ENCODE assay signal across 11 mouse cellular contexts in the genomic region with DNA sequence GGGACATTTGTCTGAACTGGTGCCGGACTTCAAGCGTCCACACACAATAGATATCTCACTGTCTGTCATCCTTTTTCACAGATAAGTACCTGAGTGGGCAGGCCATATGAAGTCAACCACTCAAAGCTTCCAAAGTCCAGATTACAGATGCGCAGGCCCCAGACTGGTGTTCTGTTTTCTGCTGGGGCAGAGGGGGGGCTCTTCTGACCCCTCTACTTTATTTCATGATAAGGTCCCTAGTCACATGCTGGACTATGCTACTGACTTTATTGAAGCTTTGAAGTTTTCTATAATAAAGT. TPM values are rescaled to one million over a fixed set of nuclear protein-coding genes. Genes with fewer than 3 reads are reported as not detected.
DNase-seq lines count a peak whose midpoint lies in the region; ATAC-seq and TF ChIP-seq lines count a peak whose summit lies in the region.
"Had no signal": no experiment of that assay in that cellular context is flagged by ENCODE, and none has a peak within 500 bp of the region (broad histone marks: within the 10 kb centered on the region; RNA-seq: fewer than 3 reads in every experiment).

No protein-coding gene starts in this region.

- H3K36me3 ChIP-seq in heart, embryonic 10.5 days = no peaks in the 10 kb centered on the region
- H3K36me3 ChIP-seq in kidney, embryonic 14.5 days (ENCODE audit: control insufficient read depth, insufficient read depth, low read length) = no peaks in the 10 kb centered on the region
- H3K36me3 ChIP-seq in forebrain, embryonic 16.5 days (ENCODE audit: control insufficient read depth, insufficient read depth) = no peaks in the 10 kb centered on the region
- H3K36me3 ChIP-seq in liver, embryonic 14.5 days (replicated peaks; ENCODE audit: control insufficient read depth, insufficient read depth, low read depth) = no peaks in the 10 kb centered on the region

- peak; percentile 32 for ATAC-seq in kidney, embryonic 14.5 days (ENCODE audit: low FRiP score, low TSS enrichment)
- ATAC-seq in forebrain, embryonic 16.5 days = no peak
- peak; percentile 38; the same call in 1 of the 2 replicates for ATAC-seq in liver, embryonic 14.5 days (ENCODE audit: insufficient read depth)

- no peak overlapping the region for H3K9ac ChIP-seq in kidney, embryonic 14.5 days (ENCODE audit: low read depth, low read length)
- H3K9ac ChIP-seq in forebrain, embryonic 16.5 days (replicated peaks; ENCODE audit: low read depth, low read length) = no peak overlapping the region
- H3K9ac ChIP-seq in liver, embryonic 14.5 days (replicated peaks) = peak overlapping the region; percentile 12; the same call in 1 of the 2 replicates

- no peak for TF ChIP-seq EP300 in liver, embryonic 14.5 days (IDR thresholded peaks at IDR 0.05; ENCODE audit: low read depth)

- DNase-seq in heart, embryonic 10.5 days (ENCODE audit: low spot score) = no peak
- DNase-seq in heart, postnatal 25 days (ENCODE audit: low spot score) = no peak
- DNase-seq in kidney, adult 18-20 months = no peak
- no peak for DNase-seq in liver, embryonic 14.5 days (ENCODE audit: low read depth in 3 of 3, low spot score in 3 of 3)
- DNase-seq in left cerebral cortex, postnatal 4 days = no peak
- no peak for DNase-seq in left cerebral cortex, adult 11 months (ENCODE audit: low spot score)
- DNase-seq: adrenal gland, adult 2 months; kidney, adult 11 months; right cerebral cortex, postnatal 25 days had no signal

- no peak overlapping the region for H3K4me2 ChIP-seq in kidney, embryonic 14.5 days (replicated peaks; ENCODE audit: low read depth, low read length)
- no peak overlapping the region for H3K4me2 ChIP-seq in forebrain, embryonic 16.5 days (ENCODE audit: low read length)
- H3K4me2 ChIP-seq in liver, embryonic 14.5 days (ENCODE audit: low read depth) = peak overlapping the region; percentile 47

- peaks cover 74% of the 10 kb centered on the region for H3K4me1 ChIP-seq in heart, embryonic 10.5 days
- peaks cover 6% of the 10 kb centered on the region for H3K4me1 ChIP-seq in kidney, embryonic 14.5 days (ENCODE audit: control insufficient read depth, insufficient read depth, low read length)
- H3K4me1 ChIP-seq in forebrain, embryonic 16.5 days (replicated peaks; ENCODE audit: control insufficient read depth, insufficient read depth, low read length) = peaks cover 14% of the 10 kb centered on the region
- peaks cover 37 to 62% of the 10 kb centered on the region in 2 experiments for H3K4me1 ChIP-seq in liver, embryonic 14.5 days (replicated peaks; ENCODE audit: control insufficient read depth in 2 of 2, insufficient read depth in 2 of 2, low read length in 1 of 2)

- no peak overlapping the region for H3K4me3 ChIP-seq in heart, embryonic 10.5 days
- H3K4me3 ChIP-seq in kidney, embryonic 14.5 days (ENCODE audit: low read length) = no peak overlapping the region
- no peak overlapping the region for H3K4me3 ChIP-seq in forebrain, embryonic 16.5 days (replicated peaks; ENCODE audit: low read length)
- H3K4me3 ChIP-seq in liver, embryonic 14.5 days (ENCODE audit: insufficient read depth in 1 of 2, low read depth in 2 of 2, low read length in 2 of 2) = no peak overlapping the region; a peak in 1 of 4 replicates

- no peaks in the 10 kb centered on the region for H3K9me3 ChIP-seq in heart, embryonic 10.5 days
- no peaks in the 10 kb centered on the region for H3K9me3 ChIP-seq in kidney, embryonic 14.5 days (ENCODE audit: control insufficient read depth, low read length)
- H3K9me3 ChIP-seq in forebrain, embryonic 16.5 days (ENCODE audit: control insufficient read depth, low read length) = no peaks in the 10 kb centered on the region
- H3K9me3 ChIP-seq in liver, embryonic 14.5 days (ENCODE audit: control insufficient read depth, low read length) = no peaks in the 10 kb centered on the region

- WGBS in heart, embryonic 10.5 days = 12% methylated on average over 3 of the region's 3 CpGs
- 57% methylated on average over 3 of the region's 3 CpGs for WGBS in kidney, embryonic 14.5 days
- WGBS in forebrain, embryonic 16.5 days = 68% methylated on average over 3 of the region's 3 CpGs
- WGBS in liver, embryonic 14.5 days (ENCODE audit: insufficient replicate concordance) = 14% methylated on average over 3 of the region's 3 CpGs

- no peaks in the 10 kb centered on the region for H3K27me3 ChIP-seq in heart, embryonic 10.5 days (ENCODE audit: insufficient read depth, poor library complexity, severe bottlenecking)
- H3K27me3 ChIP-seq in kidney, embryonic 14.5 days (ENCODE audit: control insufficient read depth, insufficient read depth, low read length) = no peaks in the 10 kb centered on the region
- no peaks in the 10 kb centered on the region for H3K27me3 ChIP-seq in forebrain, embryonic 16.5 days (replicated peaks; ENCODE audit: control insufficient read depth, insufficient read depth, low read length)
- no peaks in the 10 kb centered on the region for H3K27me3 ChIP-seq in liver, embryonic 14.5 days (ENCODE audit: control insufficient read depth, insufficient read depth, low read length)

- TF ChIP-seq CTCF in liver, embryonic 14.5 days (IDR thresholded peaks at IDR 0.05; ENCODE audit: low read depth) = no peak

- H3K27ac ChIP-seq in heart, embryonic 10.5 days = peak overlapping the region; percentile 76
- H3K27ac ChIP-seq in kidney, embryonic 14.5 days (ENCODE audit: low read depth, low read length) = no peak overlapping the region
- H3K27ac ChIP-seq in forebrain, embryonic 16.5 days (ENCODE audit: low read length) = peak overlapping the region; percentile 43; the same call in 1 of the 2 replicates
- peak overlapping the region; percentile 11 for H3K27ac ChIP-seq in liver, embryonic 14.5 days

- intact Hi-C loops in heart, postnatal 25 days (cut with DNase I) = no loop called here
- intact Hi-C loops in left cerebral cortex, postnatal 4 days (cut with DNase I) = no loop called here

RNA-seq across cellular contexts. Expression of a gene that starts 11.8 kb away (rescaled TPM):
- 11.4 and 13.6 TPM in 2 replicates for polyA plus RNA-seq in heart, embryonic 10.5 days (2016; fragmentation: Nextera tagmentation; extraction: Ambion mirVana)
- total RNA-seq in heart, postnatal 25 days (2021) = 10 to 100 TPM; 12.7 to 14.6 TPM
- 12.2 and 13.1 TPM in 2 replicates for polyA plus RNA-seq in kidney, embryonic 14.5 days (2014; fragmentation: Nextera tagmentation; extraction: Ambion mirVana)
- 9.9 and 12.5 TPM in 2 replicates for polyA plus RNA-seq in forebrain, embryonic 16.5 days (2015; fragmentation: Nextera tagmentation; extraction: Ambion mirVana)
- polyA plus RNA-seq in liver, embryonic 14.5 days (2012; rRNA removed) = 2.3 TPM in 2 replicates
- 2.3 and 2.7 TPM in 2 replicates for polyA plus RNA-seq in liver, embryonic 14.5 days (2014; fragmentation: Nextera tagmentation; extraction: Ambion mirVana)
- 10 to 100 TPM; 77.2 to 80.4 TPM for total RNA-seq in left cerebral cortex, postnatal 4 days (2021)
